Mouse (Mus musculus) erythroblast, embryonic 14.5 days (primary cell): ENCODE results near the gene Polk.

Experiments
- GATA1 ChIP-seq: IDR thresholded peaks from 2 replicates; pipeline ENCODE4 v1.6.1; 2012; ENCODE audit warnings: low read length, inconsistent platforms, mixed read lengths
- TAL1 ChIP-seq: IDR thresholded peaks from 3 replicates; pipeline ENCODE4 v1.6.1; 2012; ENCODE audit warnings: low read length, inconsistent platforms, mixed read lengths

DNA sequence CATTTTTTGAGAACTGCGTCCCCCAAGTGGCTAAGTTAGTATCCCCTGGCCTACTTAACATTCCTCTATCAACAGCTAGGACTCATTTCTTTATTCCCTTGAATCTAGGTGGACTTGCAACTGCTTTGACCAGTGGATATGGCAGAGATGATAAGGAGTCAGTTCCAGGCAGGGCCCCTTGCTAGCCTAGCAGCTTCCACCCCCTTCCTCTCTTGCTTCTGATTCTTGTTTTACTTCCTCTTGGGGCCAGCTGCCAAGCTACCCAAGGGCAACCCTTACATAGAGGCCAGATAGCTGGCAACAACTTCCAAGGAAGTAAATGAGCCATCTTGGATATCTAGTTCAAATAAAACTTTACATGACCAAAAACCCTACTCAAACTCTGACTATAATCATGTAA lies 105.5 kb downstream of the Polk start:
- no peak for TF ChIP-seq GATA1
- no peak for TF ChIP-seq TAL1
